Mouse (Mus musculus) neural tube, embryonic 11.5 days (tissue): ENCODE results near the gene Ddx47. TPM values are rescaled to one million over a fixed set of nuclear protein-coding genes. Genes with fewer than 3 reads are reported as not detected.
A peak's percentile ranks its signal among the peaks of the same experiment; 100 is the strongest.

Source experiments
- ATAC-seq: fragments of 200-750 bp; cut with Nextera tagmentation; 2 replicates; pipeline ENCODE4 v1.8.0; 2017; ENCODE audit warnings: moderate number of reproducible peaks, mild to moderate bottlenecking, moderate TSS enrichment, moderate library complexity; ENCODE audit not compliant: insufficient read depth, low FRiP score, low TSS enrichment
- DNase-seq: peaks from one replicate; pipeline ENCODE4 v3.0.0-alpha.2; 2015; ENCODE audit warnings: low spot score
- H3K27ac ChIP-seq: fragments of 300-500 bp; sonication (generic); 2 replicates; pipeline ENCODE4 v1.5.1; 2014; ENCODE audit warnings: low read depth, mild to moderate bottlenecking, low read length
- H3K27me3 ChIP-seq: fragments of 300-500 bp; sonication (generic); 2 replicates; pipeline ENCODE4 v1.6.1; 2014; ENCODE audit warnings: mild to moderate bottlenecking, low read length, mixed read lengths; ENCODE audit not compliant: control insufficient read depth, insufficient read depth
- H3K36me3 ChIP-seq: fragments of 300-500 bp; sonication (generic); 2 replicates; pipeline ENCODE4 v1.6.1; 2014; ENCODE audit warnings: mild to moderate bottlenecking, low read length, moderate library complexity, mixed read lengths; ENCODE audit not compliant: control insufficient read depth, insufficient read depth
- H3K4me1 ChIP-seq: fragments of 300-500 bp; sonication (generic); 2 replicates; pipeline ENCODE4 v1.6.1; 2014; ENCODE audit warnings: low read length, mixed read lengths; ENCODE audit not compliant: control insufficient read depth, insufficient read depth
- H3K4me2 ChIP-seq: fragments of 300-500 bp; sonication (generic); 2 replicates; pipeline ENCODE4 v1.6.1; 2014; ENCODE audit warnings: low read depth, mild to moderate bottlenecking, moderate library complexity
- H3K4me3 ChIP-seq: fragments of 300-500 bp; sonication (generic); 2 replicates; pipeline ENCODE4 v1.5.1; 2014; ENCODE audit warnings: low read depth, low read length
- H3K9ac ChIP-seq: fragments of 300-500 bp; sonication (generic); 2 replicates; pipeline ENCODE4 v1.6.1; 2014; ENCODE audit warnings: mild to moderate bottlenecking, low read length
- H3K9me3 ChIP-seq: fragments of 300-500 bp; sonication (generic); 2 replicates; pipeline ENCODE4 v1.6.1; 2016; ENCODE audit warnings: low read length; ENCODE audit not compliant: control insufficient read depth
- WGBS: fragments of 180-500 bp; shearing (Covaris S2); extraction: QIAGEN DNeasy Blood & Tissue Kit; methylation state at CpG from one replicate; pipeline ENCODE4 v1.1.7; 2014; 5-methylcytosine and 5-hydroxymethylcytosine counted together
- polyA plus RNA-seq: library from polyadenylated mRNA; unstranded; fragments of >200 nt; fragmentation: Nextera tagmentation; extraction: Ambion mirVana; gene quantifications from 2 replicates; pipeline ENCODE4 v1.2.1, GENCODE M21; 2014

The Ddx47 gene
- polyA plus RNA-seq, 1 experiment from 2014 or later, result 109 TPM

- Histone ChIP-seq H3K27me3 (no peaks in the 10 kb centered on the region), H3K4me1 (peaks cover 13% of the 10 kb centered on the region), H3K36me3 (no peaks in the 10 kb centered on the region), H3K4me3 (no peak within 1 kb of the TSS), H3K9ac (no peak within 1 kb of the TSS), H3K27ac (no peak within 1 kb of the TSS), H3K9me3 (no peaks in the 10 kb centered on the region), H3K4me2 (peak within 1 kb of the TSS; percentile 30)
- WGBS, result 40% methylated on average over 22 of the region's 22 CpGs
- DNase-seq (peak; percentile 35), ATAC-seq (no peak)
These were observed 30.0 kb upstream of the Ddx47 start, which contains the start of gene Apold1 for GRCm38 (mm10) chr6:134981231-134982062. Gene Apold1, plus strand, starts transcription at chr6:134981718.

- WGBS, result 2% methylated on average over 62 of the region's 62 CpGs
- H3K9ac ChIP-seq, result peak overlapping the region; percentile 54
These were observed 27.7 kb upstream of the Ddx47 start for GRCm38 (mm10) chr6:134983529-134984370.

GRCm38 (mm10) chr6:134984748-134985147, 26.7 kb upstream of the Ddx47 start:
- H3K27ac ChIP-seq, result no peak overlapping the region
- H3K4me3 ChIP-seq, result no peak overlapping the region
- H3K27me3 ChIP-seq, result no peaks in the 10 kb centered on the region
- H3K9ac ChIP-seq, result no peak overlapping the region
- DNase-seq, result no peak
- 64% methylated on average over 3 of the region's 3 CpGs for WGBS
- H3K36me3 ChIP-seq, result no peaks in the 10 kb centered on the region
- no peak for ATAC-seq
- no peak overlapping the region for H3K4me2 ChIP-seq
- no peaks in the 10 kb centered on the region for H3K9me3 ChIP-seq
- peaks cover 12% of the 10 kb centered on the region for H3K4me1 ChIP-seq

More at GRCm38 (mm10) chr6:134983529-134984370, 27.7 kb upstream of the Ddx47 start:
- peaks cover 12% of the 10 kb centered on the region for H3K4me1 ChIP-seq
- H3K4me2 ChIP-seq, result peak overlapping the region; percentile 58
- ATAC-seq (peak; percentile 89), DNase-seq (peak; percentile 93)
- no peaks in the 10 kb centered on the region for H3K36me3 ChIP-seq
- peak overlapping the region; percentile 38 for H3K4me3 ChIP-seq
- no peaks in the 10 kb centered on the region for H3K9me3 ChIP-seq
- no peak overlapping the region for H3K27ac ChIP-seq
- no peaks in the 10 kb centered on the region for H3K27me3 ChIP-seq

GRCm38 (mm10) chr6:134988377-134988776, 23.0 kb upstream of the Ddx47 start:
- no peak for ATAC-seq
- H3K4me2 ChIP-seq, result no peak overlapping the region
- DNase-seq, result no peak
- H3K9ac ChIP-seq, result no peak overlapping the region
- no peaks in the 10 kb centered on the region for H3K27me3 ChIP-seq
- no peak overlapping the region for H3K4me3 ChIP-seq
- no peaks in the 10 kb centered on the region for H3K9me3 ChIP-seq
- WGBS, result 82% methylated on average over 9 of the region's 9 CpGs
- no peaks in the 10 kb centered on the region for H3K36me3 ChIP-seq
- no peak overlapping the region for H3K27ac ChIP-seq
- H3K4me1 ChIP-seq, result peaks cover 5% of the 10 kb centered on the region

- Histone ChIP-seq H3K9ac (no peak overlapping the region), H3K27ac (no peak overlapping the region), H3K4me3 (no peak overlapping the region), H3K27me3 (no peaks in the 10 kb centered on the region), H3K36me3 (no peaks in the 10 kb centered on the region), H3K4me2 (no peak overlapping the region), H3K9me3 (no peaks in the 10 kb centered on the region), H3K4me1 (no peaks in the 10 kb centered on the region)
- WGBS, result 95% methylated on average over 6 of the region's 6 CpGs
- ATAC-seq (no peak), DNase-seq (no peak)
These were observed 20.7 kb upstream of the Ddx47 start for GRCm38 (mm10) chr6:134990674-134991073.

DNA sequence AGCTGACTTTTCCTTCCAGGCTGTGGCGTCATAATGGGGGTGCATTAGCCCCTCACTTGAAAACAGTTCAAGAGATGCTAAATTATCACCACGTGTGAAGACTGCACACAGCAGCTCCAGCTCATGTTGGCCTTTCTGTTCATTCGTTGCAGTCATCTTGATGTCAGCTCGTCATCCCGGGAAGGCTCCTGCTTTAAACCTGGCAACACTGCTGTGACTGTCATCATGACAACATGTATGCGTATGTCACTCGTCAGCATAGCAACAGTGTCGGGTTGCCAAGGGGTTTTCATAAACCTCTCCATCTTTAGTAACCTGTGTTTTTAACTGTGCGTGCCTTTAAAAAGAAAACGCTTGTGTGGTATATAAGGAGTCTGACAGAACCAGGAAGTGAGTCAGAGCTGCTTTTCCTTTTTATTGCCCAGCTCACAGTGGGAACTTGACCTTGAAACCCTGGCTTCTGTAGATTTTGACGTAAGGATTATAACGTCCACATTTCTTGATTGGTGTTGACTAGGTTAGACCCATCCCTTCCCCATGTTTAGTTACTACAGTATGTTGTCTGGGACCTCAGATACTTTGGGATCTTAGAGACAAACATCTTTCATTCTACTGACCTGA, 17.3 kb upstream of the Ddx47 start:
- no peak for ATAC-seq

DNA sequence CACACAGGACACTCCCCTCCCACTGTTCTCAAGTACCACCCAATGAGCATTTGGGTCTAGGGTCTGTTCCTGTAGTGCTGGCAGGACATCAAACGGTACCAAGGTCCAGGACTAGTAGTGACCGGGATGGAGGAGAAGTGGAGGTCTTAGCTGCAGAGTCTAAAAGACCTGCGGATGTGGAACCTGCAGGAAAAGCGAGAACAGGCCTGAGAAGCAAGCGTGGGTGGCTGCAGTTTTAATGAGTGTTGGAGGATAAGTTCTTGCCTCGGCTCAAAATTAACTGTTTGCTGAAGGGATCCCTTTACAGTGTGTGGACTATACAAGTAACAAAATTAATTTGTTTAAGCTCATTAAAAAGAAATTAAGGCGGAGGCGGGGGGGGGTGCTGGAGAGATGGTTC, 16.4 kb upstream of the Ddx47 start:
- DNase-seq (no peak), ATAC-seq (no peak)
- H3K9ac ChIP-seq, result no peak overlapping the region
- no peak overlapping the region for H3K27ac ChIP-seq
- no peaks in the 10 kb centered on the region for H3K9me3 ChIP-seq
- no peak overlapping the region for H3K4me3 ChIP-seq
- no peak overlapping the region for H3K4me2 ChIP-seq
- no peaks in the 10 kb centered on the region for H3K36me3 ChIP-seq
- 80% methylated on average over 8 of the region's 8 CpGs for WGBS
- H3K27me3 ChIP-seq, result no peaks in the 10 kb centered on the region
- no peaks in the 10 kb centered on the region for H3K4me1 ChIP-seq

More for the DNA sequence above, 17.3 kb upstream of the Ddx47 start:
- Histone ChIP-seq H3K36me3 (no peaks in the 10 kb centered on the region), H3K27me3 (no peaks in the 10 kb centered on the region), H3K4me1 (no peaks in the 10 kb centered on the region), H3K27ac (no peak overlapping the region), H3K4me2 (no peak overlapping the region), H3K9ac (no peak overlapping the region), H3K9me3 (no peaks in the 10 kb centered on the region), H3K4me3 (no peak overlapping the region)
- whole genome bisulfite sequencing, result 76% methylated on average over 12 of the region's 12 CpGs
- DNase-seq, result no peak

GRCm38 (mm10) chr6:134996918-134997317, 14.5 kb upstream of the Ddx47 start:
- ATAC-seq, result no peak
- DNase-seq, result no peak
- no peak overlapping the region for H3K9ac ChIP-seq
- WGBS, result 77% methylated on average over 2 of the region's 2 CpGs
- no peak overlapping the region for H3K4me3 ChIP-seq
- H3K9me3 ChIP-seq, result no peaks in the 10 kb centered on the region
- no peaks in the 10 kb centered on the region for H3K4me1 ChIP-seq
- no peak overlapping the region for H3K4me2 ChIP-seq
- H3K27ac ChIP-seq, result no peak overlapping the region
- H3K36me3 ChIP-seq, result no peaks in the 10 kb centered on the region
- no peaks in the 10 kb centered on the region for H3K27me3 ChIP-seq
